Mouse (Mus musculus) ES-Bruce4 (cell line): ENCODE results near the gene Hs3st5. TPM values are rescaled to one million over a fixed set of nuclear protein-coding genes. Genes with fewer than 3 reads are reported as not detected.

Experiments used
- H3K27ac ChIP-seq: 2 replicates; pipeline ENCODE4 v1.5.1; 2012; ENCODE audit warnings: low read length, inconsistent platforms; ENCODE audit not compliant: insufficient read depth
- H3K27me3 ChIP-seq: 2 replicates; pipeline ENCODE4 v1.6.1; 2012; ENCODE audit warnings: mild to moderate bottlenecking, low read length, inconsistent platforms; ENCODE audit not compliant: control insufficient read depth, poor library complexity, insufficient read depth, severe bottlenecking
- H3K36me3 ChIP-seq: 2 replicates; pipeline ENCODE4 v1.6.1; 2012; ENCODE audit warnings: inconsistent platforms, mild to moderate bottlenecking, low read length, moderate library complexity; ENCODE audit not compliant: control insufficient read depth, poor library complexity, insufficient read depth, severe bottlenecking
- H3K4me1 ChIP-seq: one replicate; pipeline ENCODE4 v1.8.1; 2011; ENCODE audit warnings: low read length; ENCODE audit not compliant: control insufficient read depth, insufficient read depth
- H3K4me3 ChIP-seq: 2 replicates; pipeline ENCODE4 v1.5.1; 2011; ENCODE audit warnings: low read depth, mild to moderate bottlenecking, low read length
- H3K9ac ChIP-seq: 2 replicates; pipeline ENCODE4 v1.6.1; 2012; ENCODE audit warnings: low read depth, mild to moderate bottlenecking, inconsistent platforms; ENCODE audit not compliant: poor library complexity, severe bottlenecking
- H3K9me3 ChIP-seq: replicated peaks from 2 replicates; pipeline ENCODE4 v1.6.1; 2012; ENCODE audit warnings: mild to moderate bottlenecking, low read length, inconsistent platforms; ENCODE audit not compliant: control insufficient read depth, poor library complexity, insufficient read depth, severe bottlenecking
- CTCF ChIP-seq: IDR thresholded peaks from one replicate; pipeline ENCODE4 v1.8.1; 2011; ENCODE audit warnings: low read depth, low read length
- EP300 ChIP-seq: IDR thresholded peaks from 2 replicates; pipeline ENCODE4 v1.6.1; 2011; ENCODE audit warnings: low read depth, low read length; ENCODE audit not compliant: insufficient read depth
- POLR2A ChIP-seq: IDR thresholded peaks from one replicate; pipeline ENCODE4 v1.8.1; 2011; ENCODE audit warnings: low read length; ENCODE audit not compliant: insufficient read depth
- polyA plus RNA-seq: library from polyadenylated mRNA; stranded (reverse); fragments of >200 nt; gene quantifications from 2 replicates; pipeline ENCODE4 v1.2.4, GENCODE M21; 2011; ENCODE audit warnings: low read depth; ENCODE audit not compliant: missing spikeins, insufficient read depth, insufficient read length

The Hs3st5 gene
- polyA plus RNA-seq, 1 experiment: not detected

DNA sequence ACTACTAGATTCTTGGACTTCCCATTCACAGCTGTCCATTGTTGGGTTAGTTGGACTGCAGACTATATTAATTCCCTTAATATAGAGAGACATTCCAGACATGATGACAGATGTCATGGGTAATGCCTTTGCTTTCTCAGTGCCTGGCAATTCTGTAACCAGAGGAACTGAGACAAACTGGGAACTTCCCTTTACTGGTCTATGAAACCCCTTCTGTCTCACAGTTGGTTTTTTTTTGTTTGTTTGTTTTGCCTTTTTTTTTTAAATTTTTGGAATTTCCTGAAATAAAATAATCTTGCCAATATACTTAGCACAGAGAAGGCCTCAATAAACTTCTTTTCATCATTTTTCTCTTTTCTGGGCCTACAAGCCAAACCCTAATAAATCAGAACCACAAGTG, 312.3 kb downstream of the Hs3st5 start:
- Histone ChIP-seq H3K36me3 (no peaks in the 10 kb centered on the region), H3K9me3 (no peaks in the 10 kb centered on the region), H3K4me1 (no peaks in the 10 kb centered on the region), H3K27me3 (no peaks in the 10 kb centered on the region; the same call in 1 of the 2 replicates), H3K4me3 (no peak overlapping the region), H3K27ac (no peak overlapping the region), H3K9ac (no peak overlapping the region)
- TF ChIP-seq POLR2A (no peak), CTCF (no peak), EP300 (no peak)

DNA sequence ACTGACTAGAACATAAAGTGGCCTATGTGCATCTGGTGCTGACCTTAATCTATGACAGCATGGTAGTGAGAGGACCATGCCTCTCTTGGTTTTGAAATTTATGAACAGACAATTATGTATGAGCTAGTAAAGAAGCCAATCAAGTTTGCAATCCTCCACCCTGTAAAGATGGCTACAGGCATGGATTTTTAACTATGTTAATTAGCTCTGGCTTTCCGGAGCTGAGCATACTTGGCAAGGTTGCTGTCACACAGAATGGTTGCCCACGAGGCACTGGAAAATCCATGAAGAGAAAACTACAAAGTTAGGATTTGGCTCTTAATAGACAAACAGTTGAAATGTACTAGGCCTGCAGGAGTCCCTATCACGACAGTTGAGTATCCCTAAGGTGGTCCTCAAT, 322.5 kb downstream of the Hs3st5 start:
- no peaks in the 10 kb centered on the region for H3K27me3 ChIP-seq
- H3K36me3 ChIP-seq: no peaks in the 10 kb centered on the region
- no peak overlapping the region for H3K27ac ChIP-seq
- no peak overlapping the region for H3K9ac ChIP-seq
- no peak overlapping the region for H3K4me3 ChIP-seq
- TF ChIP-seq CTCF: no peak
- no peak for TF ChIP-seq POLR2A
- no peak for TF ChIP-seq EP300
- no peaks in the 10 kb centered on the region for H3K4me1 ChIP-seq
- H3K9me3 ChIP-seq: no peaks in the 10 kb centered on the region

DNA sequence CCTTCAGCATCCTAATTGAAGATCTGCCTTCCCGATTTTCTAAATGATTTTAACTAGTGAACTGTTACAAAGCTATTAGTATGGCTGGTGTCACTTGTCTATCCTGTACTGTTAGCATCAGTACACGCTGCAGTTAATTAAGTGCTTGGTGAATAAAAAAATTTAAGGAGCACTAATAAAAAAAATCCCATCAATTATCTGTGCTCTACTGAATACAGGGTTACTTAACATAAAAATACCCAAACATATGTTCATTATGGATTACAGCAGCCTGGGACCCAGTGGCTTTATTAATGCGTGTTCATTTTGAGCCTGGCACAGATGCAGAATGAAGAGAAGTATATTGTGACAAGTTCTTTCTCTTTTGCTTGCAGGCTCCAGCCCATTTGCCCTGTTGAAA, 325.6 kb downstream of the Hs3st5 start:
- TF ChIP-seq CTCF: no peak
- TF ChIP-seq POLR2A: no peak
- TF ChIP-seq EP300: no peak
- Histone ChIP-seq H3K36me3 (no peaks in the 10 kb centered on the region), H3K9me3 (no peaks in the 10 kb centered on the region), H3K27ac (no peak overlapping the region), H3K4me3 (no peak overlapping the region), H3K4me1 (no peaks in the 10 kb centered on the region), H3K9ac (no peak overlapping the region), H3K27me3 (no peaks in the 10 kb centered on the region)

DNA sequence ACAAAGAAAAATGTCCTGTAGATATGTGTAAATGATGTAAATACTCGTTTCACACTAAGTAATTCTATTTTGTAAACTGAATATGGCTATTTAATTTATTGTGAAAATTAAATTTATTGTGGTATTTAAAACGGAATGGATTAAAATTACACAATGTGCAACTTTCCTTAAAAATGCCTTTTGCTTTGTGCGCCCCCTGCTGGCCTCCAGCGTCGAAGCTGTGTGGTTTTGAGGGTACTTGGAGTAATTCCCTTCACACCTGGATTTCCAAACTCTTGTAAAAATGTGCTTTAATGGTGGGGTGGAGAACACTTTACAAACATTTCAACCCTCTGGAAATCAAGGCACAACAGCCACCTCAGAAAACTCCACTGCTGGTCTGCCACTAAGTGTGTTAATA, 327.6 kb downstream of the Hs3st5 start:
- Histone ChIP-seq H3K36me3 (no peaks in the 10 kb centered on the region), H3K9me3 (no peaks in the 10 kb centered on the region), H3K9ac (no peak overlapping the region), H3K4me3 (no peak overlapping the region), H3K27ac (no peak overlapping the region), H3K27me3 (no peaks in the 10 kb centered on the region), H3K4me1 (no peaks in the 10 kb centered on the region)
- TF ChIP-seq POLR2A (no peak), EP300 (no peak), CTCF (peak; percentile 64)

DNA sequence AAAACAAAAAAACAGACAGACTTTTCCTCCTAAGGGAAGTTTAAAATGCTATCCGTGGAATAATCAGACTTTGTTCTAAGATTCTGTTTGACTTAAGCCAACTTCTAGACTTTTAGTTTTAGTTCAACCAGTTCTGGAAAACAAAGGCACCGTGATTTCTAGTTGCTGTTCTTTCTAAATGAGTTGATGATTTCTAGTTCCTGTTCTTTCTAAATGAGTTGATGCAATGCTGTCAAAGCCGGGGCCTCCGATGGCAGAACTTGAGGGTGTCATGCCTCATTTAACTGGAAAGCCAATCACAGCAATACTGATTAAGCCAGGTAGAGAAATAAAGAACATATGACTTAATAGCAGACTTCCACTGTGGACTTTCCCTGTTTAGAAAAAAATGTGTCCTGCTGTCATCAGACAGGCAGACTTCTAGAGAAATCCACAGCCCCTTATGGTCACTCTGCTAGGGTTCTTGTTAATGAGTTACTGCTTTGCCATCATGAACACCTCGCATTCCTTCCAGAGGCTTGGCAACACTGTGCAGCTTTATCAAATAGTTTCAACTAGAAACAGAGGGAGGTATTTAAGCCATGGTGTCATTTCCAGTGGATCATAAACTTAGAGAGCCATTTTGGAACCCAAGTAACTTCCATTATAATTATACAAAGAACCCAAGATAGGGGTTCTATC, 329.4 kb downstream of the Hs3st5 start:
- Histone ChIP-seq H3K9me3 (no peaks in the 10 kb centered on the region), H3K36me3 (no peaks in the 10 kb centered on the region), H3K4me1 (no peaks in the 10 kb centered on the region), H3K4me3 (no peak overlapping the region), H3K27ac (no peak overlapping the region), H3K27me3 (no peaks in the 10 kb centered on the region), H3K9ac (no peak overlapping the region)
- no peak for TF ChIP-seq CTCF
- TF ChIP-seq EP300: no peak
- no peak for TF ChIP-seq POLR2A

DNA sequence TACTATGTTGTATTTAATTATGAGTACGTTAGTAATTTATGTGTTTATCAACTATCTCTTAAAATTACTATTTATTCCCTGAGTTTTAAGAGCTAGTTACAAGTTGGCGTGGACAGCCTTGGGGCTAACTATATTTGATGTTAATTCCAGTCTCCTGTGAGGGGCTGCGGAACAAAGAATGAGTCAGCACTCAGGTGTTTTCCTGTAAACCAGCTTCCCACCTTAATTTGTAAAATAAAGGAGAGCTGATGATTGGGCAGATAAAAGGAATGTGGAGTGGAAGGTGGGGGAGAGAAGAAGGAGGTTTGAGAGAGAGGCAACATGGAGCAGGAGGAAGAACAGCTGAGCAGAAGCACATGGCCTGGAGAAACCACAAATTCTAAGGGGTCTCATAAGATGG, 343.6 kb downstream of the Hs3st5 start:
- Histone ChIP-seq H3K27ac (no peak overlapping the region), H3K27me3 (no peaks in the 10 kb centered on the region), H3K4me1 (peaks cover 2% of the 10 kb centered on the region), H3K4me3 (no peak overlapping the region), H3K9ac (no peak overlapping the region), H3K9me3 (peaks cover 23% of the 10 kb centered on the region), H3K36me3 (no peaks in the 10 kb centered on the region)
- no peak for TF ChIP-seq POLR2A
- no peak for TF ChIP-seq CTCF
- TF ChIP-seq EP300: no peak
